Mouse (Mus musculus) small intestine, adult 2 months (tissue): ENCODE results near the gene Smndc1.

Experiments
- CTCF ChIP-seq: fragments of 200-500 bp; IDR thresholded peaks from 2 replicates; pipeline ENCODE4 v1.5.1; 2012; ENCODE audit warnings: low read depth, mild to moderate bottlenecking, control low read depth, inconsistent platforms, low read length, moderate library complexity, mixed read lengths; ENCODE audit not compliant: insufficient replicate concordance, insufficient read length; ENCODE audit errors: extremely low read depth
- POLR2A ChIP-seq: fragments of 200-500 bp; IDR thresholded peaks from 2 replicates; pipeline ENCODE4 v1.6.1; 2012; ENCODE audit warnings: low read depth, mild to moderate bottlenecking, control low read depth, inconsistent platforms, low read length, moderate library complexity

- TF ChIP-seq CTCF (no peak), POLR2A (no peak)
Observed at GRCm38 (mm10) chr19:53425824-53426223, 35.4 kb upstream of the Smndc1 start.
